Mouse (Mus musculus): ENCODE results near the gene Tmem50b. TPM values are rescaled to one million over a fixed set of nuclear protein-coding genes. Genes with fewer than 3 reads are reported as not detected.

Gene Tmem50b
- polyA plus RNA-seq, 1 experiment from 2014 or later = 26.1 TPM

- H3K36me3 ChIP-seq = peaks cover 6% of the 10 kb centered on the region; the same call in 1 of the 2 replicates
- WGBS = 76% methylated on average over 2 of the region's 2 CpGs
- peaks cover 37% of the 10 kb centered on the region for H3K4me1 ChIP-seq (replicated peaks)
- no peak for ATAC-seq (ENCODE audit: insufficient number of reproducible peaks, insufficient read depth, low FRiP score, low TSS enrichment, low read depth)
- H3K9ac ChIP-seq (replicated peaks) = no peak overlapping the region
- peak overlapping the region; percentile 15; the same call in 1 of the 2 replicates for H3K4me3 ChIP-seq (replicated peaks)
- peak overlapping the region; percentile 37 for H3K4me2 ChIP-seq
- no peaks in the 10 kb centered on the region for H3K9me3 ChIP-seq
- H3K27me3 ChIP-seq = no peaks in the 10 kb centered on the region
- no peak overlapping the region for H3K27ac ChIP-seq
These were observed 48.6 kb downstream of the Tmem50b start for GRCm38 (mm10) chr16:91548996-91549395.

- Histone ChIP-seq H3K4me2 (peak overlapping the region; percentile 37), H3K36me3 (peaks cover 6% of the 10 kb centered on the region; the same call in 1 of the 2 replicates), H3K9ac (replicated peaks) (no peak overlapping the region), H3K9me3 (no peaks in the 10 kb centered on the region), H3K4me1 (replicated peaks) (peaks cover 33% of the 10 kb centered on the region), H3K27me3 (no peaks in the 10 kb centered on the region), H3K27ac (no peak overlapping the region), H3K4me3 (replicated peaks) (peak overlapping the region; percentile 15)
- no peak for ATAC-seq (ENCODE audit: insufficient number of reproducible peaks, insufficient read depth, low FRiP score, low TSS enrichment, low read depth)
- WGBS = 39% methylated on average over 5 of the region's 5 CpGs
These were observed 49.0 kb downstream of the Tmem50b start for GRCm38 (mm10) chr16:91548586-91548985.

GRCm38 (mm10) chr16:91547974-91548373 is 49.6 kb downstream of the Tmem50b start:
- Histone ChIP-seq H3K9me3 (no peaks in the 10 kb centered on the region), H3K27me3 (no peaks in the 10 kb centered on the region), H3K27ac (no peak overlapping the region), H3K4me1 (replicated peaks) (peaks cover 30% of the 10 kb centered on the region), H3K36me3 (peaks cover 6% of the 10 kb centered on the region; the same call in 1 of the 2 replicates), H3K4me3 (replicated peaks) (peak overlapping the region; percentile 91), H3K4me2 (peak overlapping the region; percentile 77), H3K9ac (replicated peaks) (peak overlapping the region; percentile 97; the same call in 1 of the 2 replicates)
- ATAC-seq (ENCODE audit: insufficient number of reproducible peaks, insufficient read depth, low FRiP score, low TSS enrichment, low read depth) = no peak
- WGBS = 28% methylated on average over 5 of the region's 5 CpGs

GRCm38 (mm10) chr16:91546836-91547741 is 50.5 kb downstream of the Tmem50b start, which contains the start of gene Ifngr2:
Gene Ifngr2, plus strand, starts transcription at chr16:91547072.
- H3K9ac ChIP-seq (replicated peaks) = peak within 1 kb of the TSS; percentile 97
- H3K4me2 ChIP-seq = peak within 1 kb of the TSS; percentile 77
- ATAC-seq (ENCODE audit: insufficient number of reproducible peaks, insufficient read depth, low FRiP score, low TSS enrichment, low read depth) = peak; percentile 81
- H3K4me3 ChIP-seq (replicated peaks) = peak within 1 kb of the TSS; percentile 91
- 1% methylated on average over 56 of the region's 74 CpGs for WGBS
- H3K27me3 ChIP-seq = no peaks in the 10 kb centered on the region
- H3K4me1 ChIP-seq (replicated peaks) = peaks cover 30% of the 10 kb centered on the region
- H3K9me3 ChIP-seq = no peaks in the 10 kb centered on the region
- H3K36me3 ChIP-seq = peaks cover 5% of the 10 kb centered on the region; the same call in 1 of the 2 replicates
- peak within 1 kb of the TSS; percentile 35; the same call in 1 of the 2 replicates for H3K27ac ChIP-seq

- Histone ChIP-seq H3K27me3 (no peaks in the 10 kb centered on the region), H3K36me3 (no peaks in the 10 kb centered on the region), H3K4me1 (replicated peaks) (peaks cover 34% of the 10 kb centered on the region), H3K27ac (peak overlapping the region; percentile 35; the same call in 1 of the 2 replicates), H3K9ac (replicated peaks) (peak overlapping the region; percentile 97; the same call in 1 of the 2 replicates), H3K4me2 (peak overlapping the region; percentile 77), H3K4me3 (replicated peaks) (peak overlapping the region; percentile 91), H3K9me3 (no peaks in the 10 kb centered on the region)
- 11% methylated on average over 14 of the region's 14 CpGs for WGBS
- ATAC-seq (ENCODE audit: insufficient number of reproducible peaks, insufficient read depth, low FRiP score, low TSS enrichment, low read depth) = peak; percentile 52; the same call in 1 of the 2 replicates
These were observed 51.2 kb downstream of the Tmem50b start for GRCm38 (mm10) chr16:91546391-91546835.

GRCm38 (mm10) chr16:91545597-91546281 is 51.9 kb downstream of the Tmem50b start:
- Histone ChIP-seq H3K27ac (no peak overlapping the region), H3K9ac (replicated peaks) (no peak overlapping the region), H3K36me3 (no peaks in the 10 kb centered on the region), H3K9me3 (no peaks in the 10 kb centered on the region), H3K4me3 (replicated peaks) (no peak overlapping the region), H3K4me1 (replicated peaks) (peaks cover 37% of the 10 kb centered on the region), H3K27me3 (no peaks in the 10 kb centered on the region), H3K4me2 (no peak overlapping the region)
- no peak for ATAC-seq (ENCODE audit: insufficient number of reproducible peaks, insufficient read depth, low FRiP score, low TSS enrichment, low read depth)
- WGBS = 53% methylated on average over 10 of the region's 10 CpGs

GRCm38 (mm10) chr16:91543619-91544018 is 54.0 kb downstream of the Tmem50b start:
- peaks cover 27% of the 10 kb centered on the region for H3K4me1 ChIP-seq (replicated peaks)
- H3K4me2 ChIP-seq = no peak overlapping the region
- no peak overlapping the region for H3K4me3 ChIP-seq (replicated peaks)
- no peaks in the 10 kb centered on the region for H3K9me3 ChIP-seq
- no peak for ATAC-seq (ENCODE audit: insufficient number of reproducible peaks, insufficient read depth, low FRiP score, low TSS enrichment, low read depth)
- H3K9ac ChIP-seq (replicated peaks) = no peak overlapping the region
- 88% methylated on average over 1 of the region's 1 CpGs for WGBS
- no peaks in the 10 kb centered on the region for H3K36me3 ChIP-seq
- no peak overlapping the region for H3K27ac ChIP-seq
- H3K27me3 ChIP-seq = no peaks in the 10 kb centered on the region

GRCm38 (mm10) chr16:91541573-91542081 is 56.0 kb downstream of the Tmem50b start:
- H3K36me3 ChIP-seq = no peaks in the 10 kb centered on the region
- no peak overlapping the region for H3K27ac ChIP-seq
- no peak for ATAC-seq (ENCODE audit: insufficient number of reproducible peaks, insufficient read depth, low FRiP score, low TSS enrichment, low read depth)
- no peak overlapping the region for H3K9ac ChIP-seq (replicated peaks)
- H3K27me3 ChIP-seq = no peaks in the 10 kb centered on the region
- WGBS = 37% methylated on average over 10 of the region's 10 CpGs
- H3K4me3 ChIP-seq (replicated peaks) = no peak overlapping the region
- H3K4me2 ChIP-seq = peak overlapping the region; percentile 35
- peaks cover 16% of the 10 kb centered on the region for H3K4me1 ChIP-seq (replicated peaks)
- no peaks in the 10 kb centered on the region for H3K9me3 ChIP-seq

GRCm38 (mm10) chr16:91538513-91538912 is 59.1 kb downstream of the Tmem50b start:
- ATAC-seq (ENCODE audit: insufficient number of reproducible peaks, insufficient read depth, low FRiP score, low TSS enrichment, low read depth) = no peak
- H3K9ac ChIP-seq (replicated peaks) = no peak overlapping the region
- WGBS = 57% methylated on average over 9 of the region's 9 CpGs
- peaks cover 7% of the 10 kb centered on the region; the same call in 1 of the 2 replicates for H3K4me1 ChIP-seq (replicated peaks)
- peaks cover 5% of the 10 kb centered on the region; the same call in 1 of the 2 replicates for H3K27me3 ChIP-seq
- no peak overlapping the region for H3K4me3 ChIP-seq (replicated peaks)
- H3K36me3 ChIP-seq = no peaks in the 10 kb centered on the region
- H3K27ac ChIP-seq = no peak overlapping the region
- no peaks in the 10 kb centered on the region for H3K9me3 ChIP-seq
- H3K4me2 ChIP-seq = no peak overlapping the region

- no peaks in the 10 kb centered on the region for H3K9me3 ChIP-seq
- no peak overlapping the region; the same call in 1 of the 2 replicates for H3K27ac ChIP-seq
- no peak overlapping the region for H3K9ac ChIP-seq (replicated peaks)
- H3K4me3 ChIP-seq (replicated peaks) = no peak overlapping the region
- ATAC-seq (ENCODE audit: insufficient number of reproducible peaks, insufficient read depth, low FRiP score, low TSS enrichment, low read depth) = no peak
- peaks cover 8% of the 10 kb centered on the region for H3K4me1 ChIP-seq (replicated peaks)
- no peaks in the 10 kb centered on the region for H3K36me3 ChIP-seq
- H3K4me2 ChIP-seq = no peak overlapping the region
- H3K27me3 ChIP-seq = peaks cover 5% of the 10 kb centered on the region
- WGBS = 75% methylated on average over 6 of the region's 6 CpGs
These were observed 59.5 kb downstream of the Tmem50b start for GRCm38 (mm10) chr16:91538051-91538450.

GRCm38 (mm10) chr16:91537065-91537464 is 60.5 kb downstream of the Tmem50b start:
- H3K4me2 ChIP-seq = no peak overlapping the region
- no peak for ATAC-seq (ENCODE audit: insufficient number of reproducible peaks, insufficient read depth, low FRiP score, low TSS enrichment, low read depth)
- no peak overlapping the region for H3K27ac ChIP-seq
- H3K9ac ChIP-seq (replicated peaks) = no peak overlapping the region
- no peaks in the 10 kb centered on the region for H3K9me3 ChIP-seq
- no peak overlapping the region for H3K4me3 ChIP-seq (replicated peaks)
- H3K27me3 ChIP-seq = peaks cover 5% of the 10 kb centered on the region
- 78% methylated on average over 3 of the region's 3 CpGs for WGBS
- H3K4me1 ChIP-seq (replicated peaks) = peaks cover 15% of the 10 kb centered on the region
- no peaks in the 10 kb centered on the region for H3K36me3 ChIP-seq

Data from limb, embryonic 12.5 days (tissue).